Mouse (Mus musculus) layer of hippocampus, postnatal 25 days (tissue): Measurements from ENCODE around the gene Crmp1. TPM values are rescaled to one million over a fixed set of nuclear protein-coding genes. Genes with fewer than 3 reads are reported as not detected.

Experiments
- DNase-seq, 2 experiments: peaks; one replicate each; pipeline ENCODE4 v3.0.0; 2022; ENCODE audit warnings: mixed read lengths in 2 of 2, low spot score in 1 of 2; ENCODE audit errors: extremely low spot score in 1 of 2
- total RNA-seq, 2 experiments: library from RNA; stranded (reverse); gene quantifications; 2 replicates each; pipeline ENCODE4 v1.2.3; 2021

Crmp1 gene
- total RNA-seq, result 100 to 1,000 TPM; 252 to 276 TPM

DNA sequence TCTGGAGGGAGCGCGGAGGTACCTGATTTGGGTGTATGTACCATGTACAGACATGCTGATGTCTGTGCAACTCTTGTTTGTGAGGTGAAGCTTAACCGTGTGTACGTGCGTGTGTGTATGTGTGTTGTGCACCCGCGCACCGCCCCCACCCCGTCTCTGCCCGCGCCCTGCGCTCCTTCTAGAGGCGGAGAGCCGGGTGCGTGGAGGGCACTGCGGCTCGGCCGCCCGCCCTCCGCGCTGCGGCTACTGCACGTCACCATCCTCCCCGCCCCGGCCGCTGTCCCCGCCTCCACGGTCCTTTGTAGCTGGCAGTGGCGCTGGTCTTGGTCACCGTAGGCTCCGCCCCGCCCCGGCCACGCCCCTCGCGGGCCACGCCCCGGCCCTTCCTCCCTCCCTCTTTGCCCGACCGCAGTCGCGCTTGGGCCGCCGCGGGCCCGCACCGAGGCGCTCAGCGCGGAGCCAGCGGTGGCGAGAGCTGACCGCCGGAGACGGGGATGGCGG lies at the start of gene Crmp1:
TSS of gene Crmp1 (plus strand) at position 290 of the 501 bp plus-strand sequence.
- DNase-seq, result peak; percentile 66 to 77

DNA sequence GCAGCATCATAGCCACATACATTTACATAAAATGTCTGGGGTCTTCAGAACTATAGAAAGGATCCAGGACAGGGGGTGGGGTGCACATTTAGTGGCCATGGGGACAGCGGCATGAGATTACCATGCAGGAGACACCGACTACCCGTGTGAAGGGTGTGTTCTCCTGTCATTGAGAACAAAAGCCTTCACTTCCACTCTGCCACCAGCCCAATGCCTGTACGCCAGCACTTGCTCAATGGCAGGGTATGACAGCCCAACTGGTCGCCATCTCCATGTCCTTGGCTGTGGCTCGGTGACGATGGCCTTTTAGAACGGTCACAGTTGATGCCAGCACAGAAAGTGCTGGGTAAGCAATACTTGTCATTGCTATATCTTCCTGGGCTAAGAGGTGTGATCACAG lies 45.5 kb upstream of the Crmp1 start:
- DNase-seq, result no peak

GRCm38 (mm10) chr5:37196666-37197250 lies 45.0 kb upstream of the Crmp1 start:
- no peak for DNase-seq

- no peak for DNase-seq
These were observed 44.3 kb upstream of the Crmp1 start for GRCm38 (mm10) chr5:37197423-37197822.

DNA sequence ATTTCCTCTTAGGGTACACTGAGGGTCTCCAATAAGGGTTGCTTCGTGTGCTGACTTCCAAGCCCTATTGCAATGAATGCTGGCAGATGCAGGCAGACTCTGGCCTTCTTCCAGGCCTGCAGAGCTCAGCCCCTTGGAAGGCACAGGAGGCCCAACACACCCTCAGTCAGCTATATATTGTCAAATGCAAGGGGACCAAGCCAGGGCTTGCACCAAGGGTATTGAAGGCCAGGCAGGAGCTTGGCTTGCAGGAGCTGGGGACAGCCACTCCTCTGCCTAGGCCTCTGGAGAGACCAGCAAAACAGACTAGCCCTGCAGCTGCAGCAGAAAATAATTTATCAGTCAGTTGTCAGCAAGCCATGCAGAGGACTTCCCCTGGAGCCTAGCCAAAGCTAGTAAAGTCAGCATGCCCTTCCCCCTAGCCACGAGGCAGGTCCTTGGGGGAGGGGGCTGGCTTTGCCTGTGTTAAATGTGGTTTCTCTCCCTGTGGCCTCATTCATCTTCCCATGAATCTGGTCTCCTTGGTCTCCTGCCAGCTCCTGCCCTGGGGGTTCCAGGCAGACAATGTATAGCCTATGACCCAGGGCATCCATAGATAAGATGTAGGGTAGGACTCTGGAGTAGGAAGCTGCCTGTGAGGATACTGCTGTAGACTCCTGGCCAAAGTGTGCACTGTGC lies 43.6 kb upstream of the Crmp1 start:
- DNase-seq, result no peak

- no peak for DNase-seq
These were observed 39.5 kb upstream of the Crmp1 start for GRCm38 (mm10) chr5:37202285-37202684.

GRCm38 (mm10) chr5:37204886-37205285 lies 36.9 kb upstream of the Crmp1 start:
- DNase-seq, result no peak

GRCm38 (mm10) chr5:37205420-37205819 lies 36.3 kb upstream of the Crmp1 start:
- DNase-seq, result no peak

DNA sequence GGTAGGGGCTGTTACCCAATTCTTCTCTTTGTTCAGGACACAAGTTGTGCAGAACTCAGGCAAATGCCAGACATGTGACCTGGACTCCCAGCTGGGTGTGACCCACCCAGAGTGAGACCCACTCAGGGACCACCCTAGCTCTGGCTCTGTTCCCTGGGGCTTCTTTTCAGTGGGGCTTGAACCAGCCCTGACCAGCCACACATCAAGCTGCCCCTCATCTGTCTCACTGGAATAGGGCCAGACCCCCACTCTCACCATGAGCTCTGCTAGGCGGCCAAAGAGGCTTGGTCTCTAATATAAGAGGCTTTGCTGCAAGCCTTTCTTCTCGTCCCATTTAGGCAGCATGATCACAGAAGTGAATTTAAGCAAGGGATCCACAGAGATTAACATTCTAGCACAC lies 35.4 kb upstream of the Crmp1 start:
- DNase-seq, result no peak

DNA sequence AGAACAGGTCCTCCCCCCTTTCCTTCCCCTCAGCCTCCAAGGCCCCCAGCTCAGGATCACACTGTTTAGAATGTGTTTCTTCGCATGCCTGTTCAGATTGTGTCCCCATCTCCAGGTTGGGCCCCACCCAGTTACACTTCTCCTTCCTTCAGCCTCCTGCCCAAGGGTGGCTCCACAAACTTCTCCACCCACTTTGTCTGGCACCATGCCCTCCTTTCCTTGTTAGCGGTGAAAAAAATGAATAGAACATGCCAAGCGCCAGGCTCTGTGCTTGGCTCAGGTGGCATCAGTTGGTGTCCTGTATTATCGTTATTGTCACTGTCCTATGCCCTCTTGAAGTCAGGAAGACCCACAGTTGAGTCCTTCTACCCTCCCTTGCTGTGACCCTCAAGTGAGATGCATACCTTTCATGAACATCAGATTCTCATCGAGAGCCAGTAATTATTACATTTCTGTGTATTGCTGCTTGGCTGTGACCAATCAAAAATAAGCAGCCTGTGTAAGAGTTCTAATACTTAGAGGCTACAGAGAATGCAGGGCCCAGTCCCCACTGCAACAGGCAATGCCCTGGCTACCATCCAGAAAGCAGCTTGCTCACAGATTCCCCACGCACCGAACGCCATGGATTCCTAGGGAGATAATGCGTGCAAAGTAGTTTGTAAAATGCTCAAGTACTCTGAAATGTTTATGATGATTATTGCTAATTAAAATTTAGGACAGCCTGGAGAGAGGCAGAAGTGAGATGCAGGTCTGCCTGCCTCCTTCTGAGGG lies 28.6 kb upstream of the Crmp1 start:
- no peak for DNase-seq

DNA sequence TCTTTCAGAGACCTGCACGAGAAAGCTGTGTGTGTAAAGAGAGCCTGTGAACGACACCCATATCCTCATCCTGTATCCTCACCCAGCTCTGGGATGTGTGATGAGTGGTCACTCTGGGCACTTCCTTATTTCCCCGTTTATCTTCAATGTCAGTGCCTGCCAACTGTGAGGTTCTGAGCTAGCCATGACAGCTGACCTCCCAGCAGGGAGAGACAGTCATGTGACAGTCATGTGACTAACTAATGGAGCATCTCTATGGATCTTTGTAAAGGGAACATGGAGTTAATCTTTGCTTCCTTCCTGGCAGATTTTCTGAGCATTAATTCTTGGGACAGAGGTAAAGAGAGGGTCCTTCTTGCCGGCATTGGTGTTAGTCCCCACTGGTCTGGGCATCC lies 28.0 kb upstream of the Crmp1 start:
- DNase-seq, result no peak

DNA sequence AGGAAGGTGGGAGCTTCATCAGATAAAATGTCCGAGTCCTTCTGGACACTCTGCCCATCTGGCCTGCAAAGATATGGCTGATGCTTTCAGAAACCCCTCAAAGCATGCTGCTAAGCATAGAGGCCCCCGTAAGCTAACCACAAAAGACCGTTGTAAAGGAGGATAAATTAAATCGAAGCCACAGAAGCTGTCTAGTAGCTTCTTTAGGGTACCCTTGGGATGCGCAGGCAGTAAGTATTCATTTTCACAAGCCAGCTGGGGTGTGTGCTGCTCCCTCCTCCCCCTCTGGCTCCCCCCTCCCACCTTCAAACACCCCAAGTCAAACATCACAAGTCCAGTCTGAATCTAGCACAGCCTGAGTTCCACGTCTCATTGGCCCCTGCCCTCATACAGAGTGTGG lies 27.1 kb upstream of the Crmp1 start:
- no peak for DNase-seq

DNA sequence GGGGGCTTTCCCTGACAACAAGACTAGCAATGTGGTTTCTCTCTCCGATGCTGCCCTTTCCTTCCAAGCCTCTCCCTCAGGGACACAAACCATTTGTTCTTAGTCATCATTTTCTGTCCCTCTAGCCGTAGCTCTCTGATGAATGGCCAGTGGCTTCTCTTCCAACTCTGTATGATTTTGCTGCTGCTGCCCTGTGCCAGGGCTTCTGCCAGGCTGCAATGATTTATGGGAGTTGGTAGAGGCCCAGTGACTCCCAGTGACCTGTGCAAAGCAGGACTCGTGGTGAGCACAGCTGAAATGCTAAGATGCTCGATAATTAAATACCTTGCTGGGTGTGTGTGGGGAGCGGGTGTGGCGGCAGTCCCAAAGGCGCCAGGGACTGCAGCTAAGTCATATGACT lies 26.5 kb upstream of the Crmp1 start:
- no peak for DNase-seq

- no peak for DNase-seq
These were observed 22.1 kb upstream of the Crmp1 start for GRCm38 (mm10) chr5:37219615-37220014.

DNA sequence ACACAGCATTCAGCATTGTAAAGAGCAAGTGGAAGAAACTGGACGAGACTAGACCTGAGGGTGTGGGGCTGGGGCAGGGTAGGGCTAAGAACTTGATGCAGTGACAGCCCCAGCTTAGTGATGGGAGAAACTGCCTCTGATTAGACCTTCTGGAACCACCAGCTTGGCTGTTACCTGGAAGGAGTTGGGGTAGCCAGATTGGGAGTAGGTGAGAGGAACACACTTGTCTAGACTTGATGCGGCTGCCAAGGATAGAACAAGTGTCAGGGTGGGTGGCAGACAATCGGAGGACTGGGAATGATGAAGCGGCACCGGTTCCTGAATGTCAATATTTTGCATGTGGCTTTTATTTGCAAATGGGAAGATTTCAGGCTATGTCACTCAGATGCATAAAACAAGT lies 21.2 kb upstream of the Crmp1 start:
- DNase-seq, result no peak

- DNase-seq, result no peak
These were observed 20.2 kb upstream of the Crmp1 start for GRCm38 (mm10) chr5:37221563-37221962.

DNA sequence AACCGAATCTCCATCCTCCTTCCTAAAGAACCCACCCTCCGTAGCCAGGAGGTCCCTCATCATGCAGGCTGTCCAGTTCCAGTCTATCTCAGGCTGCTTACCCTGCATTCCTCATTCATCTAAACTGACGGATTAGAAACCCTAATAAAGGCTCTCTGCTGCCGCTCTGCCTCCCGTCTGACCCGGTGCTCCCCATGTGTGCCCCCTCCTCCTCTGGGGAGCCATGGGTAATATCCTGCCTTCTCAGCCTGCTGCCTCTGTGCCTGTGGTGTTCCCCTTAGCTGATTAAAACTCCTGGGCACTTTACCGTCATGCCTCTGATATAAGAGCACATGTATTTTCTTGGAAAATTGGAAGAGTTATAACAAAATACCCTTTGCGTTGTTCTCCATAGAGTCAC lies 19.4 kb upstream of the Crmp1 start:
- DNase-seq, result no peak

GRCm38 (mm10) chr5:37225708-37226107 lies 16.0 kb upstream of the Crmp1 start:
- no peak for DNase-seq

GRCm38 (mm10) chr5:37227956-37228680 lies 13.6 kb upstream of the Crmp1 start:
- no peak for DNase-seq

- no peak for DNase-seq
These were observed 12.8 kb upstream of the Crmp1 start for GRCm38 (mm10) chr5:37228894-37229293.

- DNase-seq, result no peak
These were observed 8.7 kb upstream of the Crmp1 start for GRCm38 (mm10) chr5:37233010-37233557.
